Comparison of ENCODE assay signal across 27 mouse cellular contexts in genomic region chr11:35723876-35724275, GRCm38 (mm10). TPM values are rescaled to one million over a fixed set of nuclear protein-coding genes. Genes with fewer than 3 reads are reported as not detected.
DNase-seq lines count a peak whose midpoint lies in the region; ATAC-seq lines count a peak whose summit lies in the region.
"Had no signal": no experiment of that assay in that cellular context is flagged by ENCODE, and none has a peak within 500 bp of the region (broad histone marks: within the 10 kb centered on the region; RNA-seq: fewer than 3 reads in every experiment).

No protein-coding gene starts in this region.

- no peaks in the 10 kb centered on the region for H3K4me1 ChIP-seq in liver, embryonic 11.5 days (replicated peaks; ENCODE audit: control insufficient read depth, insufficient read depth, low read length)
- H3K4me1 ChIP-seq: forebrain, embryonic 13.5 days; heart, embryonic 12.5 days; liver, embryonic 13.5 days had no signal

- no peak overlapping the region for H3K27ac ChIP-seq in liver, embryonic 11.5 days (ENCODE audit: low read depth, low read length)
- H3K27ac ChIP-seq: forebrain, embryonic 13.5 days; heart, adult 2 months; hindbrain, embryonic 14.5 days; liver, embryonic 13.5 days had no signal

- 80% methylated on average over 5 of the region's 5 CpGs for WGBS in liver, embryonic 11.5 days

- H3K4me2 ChIP-seq in liver, embryonic 11.5 days, result no peak overlapping the region
- H3K4me2 ChIP-seq: forebrain, embryonic 13.5 days; heart, embryonic 12.5 days; hindbrain, embryonic 14.5 days; liver, embryonic 13.5 days had no signal

- H3K27me3 ChIP-seq in liver, embryonic 11.5 days (replicated peaks; ENCODE audit: control insufficient read depth, insufficient read depth, low read length), result no peaks in the 10 kb centered on the region
- H3K27me3 ChIP-seq: forebrain, embryonic 13.5 days; liver, embryonic 13.5 days had no signal

- peak; percentile 14 for DNase-seq in kidney, adult 11 months
- DNase-seq in kidney, postnatal 36 days, result no peak
- peak; percentile 31 for DNase-seq in NIH3T3 (ENCODE audit: low read depth)
- DNase-seq in adrenal gland, postnatal 10 days, result peak; percentile 59
- peak; percentile 19 for DNase-seq in fibroblast of lung, adult 2 months (ENCODE audit: low read depth)
- no peak for DNase-seq in liver, embryonic 11.5 days (ENCODE audit: low spot score)
- no peak for DNase-seq in cerebellum, postnatal 25 days
- DNase-seq: cerebellum, adult 11-12 months; cerebellum, adult 9-11 months; heart, adult 2 months; heart, postnatal 4 days; kidney, postnatal 4 days; layer of hippocampus, postnatal 36 days; left cerebral cortex, postnatal 4 days; liver, embryonic 13.5 days; lung, adult 2 months; lung, postnatal 14 days; midbrain, embryonic 14.5 days; right cerebral cortex, postnatal 4 days; thymus, postnatal 4 days had no signal

- ATAC-seq in liver, embryonic 11.5 days (replicated peaks; ENCODE audit: low FRiP score), result no peak
- ATAC-seq: activated CD4-positive, CD25-positive, alpha-beta regulatory T cell, adult 4 months; CD4-positive, CD25-positive, alpha-beta regulatory T cell, adult 4 months; forebrain, embryonic 13.5 days; intestine, postnatal 0 days had no signal

- H3K9ac ChIP-seq in liver, embryonic 11.5 days (ENCODE audit: low read depth, low read length), result no peak overlapping the region
- H3K9ac ChIP-seq: forebrain, embryonic 13.5 days; heart, embryonic 12.5 days; hindbrain, embryonic 14.5 days; liver, embryonic 13.5 days had no signal

- no peaks in the 10 kb centered on the region for H3K36me3 ChIP-seq in liver, embryonic 11.5 days (ENCODE audit: control insufficient read depth, insufficient read depth, low read length)
- H3K36me3 ChIP-seq: heart, embryonic 12.5 days; liver, embryonic 13.5 days had no signal

- H3K4me3 ChIP-seq in liver, embryonic 11.5 days (ENCODE audit: low read depth, low read length), result no peak overlapping the region
- H3K4me3 ChIP-seq: erythroblast, embryonic 14.5 days; forebrain, embryonic 13.5 days; heart, adult 2 months; heart, embryonic 12.5 days; liver, embryonic 13.5 days had no signal

- no peaks in the 10 kb centered on the region for H3K9me3 ChIP-seq in liver, embryonic 11.5 days (ENCODE audit: control insufficient read depth, low read length)
- H3K9me3 ChIP-seq: forebrain, embryonic 13.5 days; heart, embryonic 12.5 days; liver, embryonic 13.5 days had no signal

RNA-seq across cellular contexts. Expression of gene Pank3, which starts 45.4 kb away (rescaled TPM):
- total RNA-seq in adrenal gland, postnatal 10 days (2021), result 10 to 100 TPM; 50.6 to 50.7 TPM
- polyA plus RNA-seq in liver, embryonic 11.5 days (2014; fragmentation: Nextera tagmentation; extraction: Ambion mirVana), result 11.0 and 11.7 TPM in 2 replicates

Comparison
In these comparisons a context has a peak if more than half of its experiments do, and no peak if none do; other contexts are left out.
1. DNase-seq: peak in kidney, adult 11 months (single experiment), NIH3T3 (single experiment), adrenal gland, postnatal 10 days (single experiment) and fibroblast of lung, adult 2 months (single experiment); none in kidney, postnatal 36 days (0 of 2), liver, embryonic 11.5 days (single experiment) and cerebellum, postnatal 25 days (0 of 2).